Mouse (Mus musculus) gastrocnemius, postnatal 10 days (tissue): ENCODE measurements around the gene 1700001P01Rik. TPM values are rescaled to one million over a fixed set of nuclear protein-coding genes. Genes with fewer than 3 reads are reported as not detected.
A peak's percentile ranks its signal among the peaks of the same experiment; 100 is the strongest.
"Not testable (repeated sequence)": the region's sequence is repeated elsewhere in the genome, so short reads cannot be mapped to it uniquely, and the experiment has no call there.

Experiments used
- DNase-seq: peaks from one replicate; pipeline ENCODE4 v3.0.0; 2021; ENCODE audit warnings: mixed read lengths
- microRNA-seq, 2 experiments: library from miRNA; unstranded; fragments of <30 nt; microRNA quantifications; one replicate each; pipeline ENCODE4 v1.2.0; 2021
- total RNA-seq, 2 experiments: library from RNA; stranded (reverse); gene quantifications; 2 replicates each; pipeline ENCODE4 v1.2.3; 2021

The 1700001P01Rik gene
- total RNA-seq, 2 experiments from 2014 or later, result not detected

DNA sequence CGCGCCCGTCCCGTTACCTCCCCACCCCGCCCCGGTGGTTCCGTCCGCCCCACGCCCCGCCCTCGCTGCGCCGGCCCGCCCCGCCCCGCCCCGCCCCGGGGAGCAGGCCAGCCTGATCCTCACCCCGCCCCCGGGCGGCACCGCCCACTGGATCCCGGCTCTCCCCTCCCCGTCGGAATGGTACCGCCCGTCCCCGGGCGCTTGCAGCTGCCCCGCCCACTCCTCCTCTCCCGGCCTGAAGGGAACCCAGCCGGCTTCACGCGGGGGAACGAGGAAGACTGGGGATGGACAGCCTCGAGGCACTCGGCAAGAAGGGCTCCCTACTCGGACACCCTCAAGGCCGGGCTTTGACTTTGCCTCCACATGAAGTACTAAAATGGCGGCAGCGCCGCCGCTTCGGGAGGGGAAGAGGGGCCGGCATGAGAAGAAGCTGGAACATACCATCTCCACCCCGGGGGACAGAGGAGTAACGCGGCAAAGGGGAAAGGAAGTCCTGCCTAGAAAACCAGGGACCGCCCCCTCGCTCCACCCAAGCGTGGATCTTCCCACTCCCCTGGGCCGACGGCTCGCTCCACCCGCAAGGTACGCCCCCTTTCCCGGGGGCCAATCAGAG, 30.9 kb downstream of the 1700001P01Rik start:
- peak; percentile 97 for DNase-seq

DNA sequence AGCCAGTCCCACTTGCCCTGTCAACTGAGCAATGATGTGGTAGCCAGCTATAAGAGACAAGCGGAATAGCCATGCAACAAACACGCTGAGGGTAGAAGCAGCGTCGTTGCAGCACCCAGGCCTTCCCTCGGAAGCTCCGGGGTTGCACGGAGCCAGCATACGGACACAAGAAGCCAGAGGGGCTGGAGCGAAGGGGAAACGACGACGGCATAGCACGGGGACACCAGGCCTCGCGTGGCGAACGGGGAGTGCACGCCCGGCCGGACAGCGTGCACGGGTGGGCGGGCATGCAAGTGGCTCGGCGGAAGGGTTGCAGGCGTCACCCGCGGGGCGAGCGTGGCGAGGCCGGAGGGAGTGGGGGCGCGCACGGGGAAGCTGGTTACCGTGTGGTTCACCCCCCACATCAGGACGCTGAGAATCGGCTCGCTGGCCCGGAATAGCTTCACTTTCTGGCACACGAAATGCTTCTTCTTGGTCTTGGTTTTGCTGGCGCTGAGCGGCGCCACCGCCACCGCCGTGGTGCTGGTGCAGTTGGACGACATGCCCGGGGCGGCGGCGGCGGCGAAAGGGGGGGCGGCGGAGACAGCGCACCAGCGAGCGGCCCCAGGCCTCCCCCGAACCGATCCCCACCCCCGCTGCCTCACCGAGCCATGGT, 31.5 kb downstream of the 1700001P01Rik start, which contains the start of gene Pip4k2b:
Pip4k2b (minus strand) TSS at position 642 of the 655 bp plus-strand sequence.
- DNase-seq, result peak; percentile 58

GRCm38 (mm10) chr11:97743423-97743822, 32.3 kb downstream of the 1700001P01Rik start:
- no peak for DNase-seq

DNA sequence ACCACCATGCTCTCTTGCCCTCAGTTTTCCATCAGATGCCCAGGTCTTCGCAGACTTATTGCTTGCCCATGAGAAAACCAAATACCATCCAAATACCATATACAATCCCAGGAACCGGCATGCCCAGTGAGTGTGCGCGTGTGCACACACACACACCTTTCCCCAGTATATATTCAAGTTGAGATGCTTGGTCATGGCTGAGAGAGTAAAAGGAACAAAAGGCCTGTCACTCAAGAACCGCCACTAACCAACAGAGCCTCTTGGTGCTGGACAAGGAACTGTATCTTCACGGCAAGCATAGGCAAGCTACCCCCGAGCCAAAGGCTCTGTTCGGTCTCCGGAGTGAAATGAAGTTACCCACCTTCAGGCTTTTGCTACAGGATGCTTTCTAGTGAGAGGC, 33.1 kb downstream of the 1700001P01Rik start:
- no peak for DNase-seq

DNA sequence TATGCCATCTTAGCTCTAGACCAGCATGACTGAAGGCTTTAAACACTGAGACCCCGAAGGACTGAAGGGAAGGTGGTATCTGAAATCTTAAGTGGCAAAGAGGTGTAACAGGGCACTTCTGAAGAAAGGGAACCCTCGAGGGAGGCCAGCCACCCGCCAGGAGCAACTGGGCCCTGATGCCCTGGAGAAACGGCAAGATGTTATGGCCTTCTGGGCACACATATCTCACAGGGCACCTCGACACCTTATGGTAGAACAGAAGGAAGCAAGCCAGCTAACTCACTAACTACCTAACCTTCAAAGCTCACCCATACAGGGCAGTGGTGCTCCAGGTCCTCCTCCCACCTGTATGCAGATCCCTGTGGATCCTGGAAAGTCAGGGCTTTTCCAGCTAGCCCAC, 33.6 kb downstream of the 1700001P01Rik start:
- DNase-seq, result no peak

DNA sequence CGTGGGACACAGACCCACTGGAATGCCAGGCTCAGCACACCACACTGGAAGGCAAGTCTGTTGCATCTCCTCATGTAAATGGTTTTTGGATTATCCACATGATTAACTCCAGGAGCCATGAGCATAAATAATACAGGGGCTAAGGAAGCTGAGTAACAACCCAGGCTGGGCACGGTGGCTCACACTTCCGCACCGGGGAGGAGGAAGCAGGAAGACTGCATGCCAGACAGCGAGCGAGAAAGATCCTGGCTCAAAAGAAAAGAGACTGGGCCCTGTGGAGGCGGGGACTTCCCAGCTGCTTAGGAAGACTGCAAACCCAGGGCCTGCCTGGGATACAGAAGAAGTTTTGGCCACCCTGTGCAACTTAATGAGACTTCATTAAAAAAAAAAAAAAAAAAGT, 35.5 kb downstream of the 1700001P01Rik start:
- DNase-seq, result no peak

GRCm38 (mm10) chr11:97739155-97739554, 36.6 kb downstream of the 1700001P01Rik start:
- no peak for DNase-seq

DNA sequence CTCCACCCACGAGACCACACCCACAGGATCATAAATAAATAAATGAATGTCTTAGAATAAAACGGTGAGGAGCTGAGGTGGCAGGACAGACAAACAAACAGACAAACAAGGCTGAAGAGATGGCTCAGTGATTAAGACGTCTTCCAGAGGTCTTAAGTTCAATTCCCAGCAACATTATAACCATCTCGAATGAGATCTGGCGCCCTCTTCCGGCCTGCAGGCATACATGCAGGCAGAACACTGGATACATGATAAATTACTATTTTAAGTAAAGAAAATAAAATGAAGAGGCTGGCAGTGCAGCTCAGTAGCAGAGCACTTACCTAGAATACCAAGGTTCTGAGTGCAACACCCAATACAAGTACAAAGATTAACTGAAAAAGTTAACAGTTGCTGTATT, 37.0 kb downstream of the 1700001P01Rik start:
- no peak for DNase-seq

GRCm38 (mm10) chr11:97737600-97737999, 38.1 kb downstream of the 1700001P01Rik start:
- no peak for DNase-seq

GRCm38 (mm10) chr11:97736645-97737044, 39.1 kb downstream of the 1700001P01Rik start:
- DNase-seq, result no peak

DNA sequence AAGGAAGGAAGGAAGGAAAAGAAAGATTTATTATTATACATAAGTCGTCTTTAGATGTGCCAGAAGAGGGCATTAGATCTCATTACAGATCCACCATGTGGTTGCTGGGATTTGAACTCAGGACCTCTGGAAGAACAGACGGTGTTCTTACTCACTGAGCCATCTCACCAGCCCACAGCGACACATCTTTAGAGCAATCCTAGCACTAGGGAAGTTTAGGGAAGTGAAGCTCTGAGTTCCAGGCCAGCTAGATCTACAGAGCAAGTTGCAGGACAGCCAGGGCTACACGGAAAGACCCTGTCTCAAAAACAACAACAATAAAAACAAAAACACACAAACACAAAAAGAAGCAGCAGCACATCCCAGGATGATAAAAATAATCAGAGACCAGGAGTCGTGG, 40.9 kb downstream of the 1700001P01Rik start:
- not testable (repeated sequence) for DNase-seq

DNA sequence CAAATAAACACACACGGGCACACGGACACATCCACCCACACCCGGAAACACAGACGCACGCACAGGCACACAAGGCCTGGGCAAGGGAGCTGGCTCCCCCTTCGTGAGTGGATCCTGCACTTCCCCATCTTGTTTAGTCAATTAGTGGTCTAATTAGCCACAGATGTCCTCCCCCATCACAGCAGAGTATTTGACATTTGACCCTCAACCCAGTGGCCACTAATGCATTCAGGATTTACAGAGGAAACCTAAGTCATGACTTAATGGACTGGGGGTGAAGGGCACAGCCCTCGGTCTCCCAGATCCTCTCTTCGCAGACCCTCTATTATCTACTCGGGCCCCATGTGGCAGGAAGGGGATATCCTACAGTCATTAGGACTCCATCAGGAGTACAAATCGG, 42.0 kb downstream of the 1700001P01Rik start:
- DNase-seq, result no peak

DNA sequence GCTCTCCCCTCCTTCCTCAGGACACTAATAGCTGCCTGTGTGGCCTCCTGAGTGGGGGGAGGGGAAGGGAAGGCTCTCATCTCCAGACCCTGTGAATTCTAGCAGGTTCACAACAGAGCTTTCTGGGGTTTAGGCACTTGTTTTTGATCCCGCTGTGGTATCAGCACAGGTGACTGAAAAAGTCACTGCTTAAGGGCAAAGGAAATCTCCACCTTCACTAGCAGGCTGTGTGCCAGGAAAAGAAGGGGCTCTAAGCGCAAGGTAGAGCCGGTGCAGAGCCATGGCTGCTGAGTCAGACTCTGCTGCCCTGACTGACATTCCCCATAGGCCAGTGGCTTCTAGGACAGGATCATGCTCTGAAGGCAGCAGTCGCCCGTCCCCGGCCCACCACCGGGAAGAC, 47.0 kb downstream of the 1700001P01Rik start:
- DNase-seq, result no peak

DNA sequence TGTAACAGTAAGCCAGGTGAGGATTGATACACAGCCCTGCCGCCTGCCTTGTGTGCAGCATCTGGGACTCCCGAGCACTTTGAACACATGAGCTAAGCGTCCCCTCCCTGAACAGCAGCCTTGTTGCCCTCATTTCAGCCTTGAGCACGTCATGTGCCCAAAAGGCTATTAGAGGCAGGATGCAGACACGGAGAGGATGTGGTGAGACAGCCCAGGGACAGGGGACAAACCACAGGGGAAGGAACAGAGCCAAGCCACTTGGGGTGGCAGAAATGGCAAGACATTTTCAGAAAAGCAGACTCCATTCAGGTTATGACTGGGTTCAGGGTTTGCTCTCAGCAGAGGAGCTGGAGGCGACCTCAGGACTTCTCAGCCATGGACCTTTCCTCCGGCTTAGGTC, 47.4 kb downstream of the 1700001P01Rik start:
- DNase-seq, result no peak

GRCm38 (mm10) chr11:97723709-97724108, 52.0 kb downstream of the 1700001P01Rik start:
- DNase-seq, result no peak

Small RNAs within 50 kb of the gene (microRNA-seq; reads per million reads assigned to microRNA genes)
- 0 reads per million in 2 experiments for gene Mir8102

Other genes starting within 250 kb of the 1700001P01Rik start
- gene Srcin1, start 199.7 kb downstream of the 1700001P01Rik start, total RNA-seq, result 1 to 10 TPM; 1.1 to 1.4 TPM
- under 1 TPM; 0.59 to 0.68 TPM for gene Epop, start 146.2 kb downstream of the 1700001P01Rik start, total RNA-seq
- gene Mllt6, start 112.5 kb downstream of the 1700001P01Rik start, total RNA-seq, result 10 to 100 TPM; 32.2 to 32.4 TPM
- 10 to 100 TPM; 84.5 to 99.4 TPM for gene Cisd3, start 90.1 kb downstream of the 1700001P01Rik start, total RNA-seq
- 10 to 100 TPM; 11.9 to 18.6 TPM for gene Pcgf2, start 75.4 kb downstream of the 1700001P01Rik start, total RNA-seq
- gene Psmb3, start 72.5 kb downstream of the 1700001P01Rik start, total RNA-seq, result 100 to 1,000 TPM; 174 to 190 TPM
- gene Pip4k2b, start 31.2 kb downstream of the 1700001P01Rik start, total RNA-seq, result 10 to 100 TPM; 46.8 to 49.7 TPM
- gene Cwc25, start 9.4 kb downstream of the 1700001P01Rik start, total RNA-seq, result 1 to 10 TPM; 8.4 to 9.7 TPM
- 100 to 1,000 TPM; 793 to 832 TPM for gene Rpl23, start 6.5 kb upstream of the 1700001P01Rik start, total RNA-seq
- gene Lasp1, start 23.1 kb upstream of the 1700001P01Rik start, total RNA-seq, result 10 to 100 TPM; 46.3 to 68.4 TPM
- 1 to 10 TPM in 1 of 2 experiments, under 1 TPM in 1; 0.95 to 1.1 TPM for gene B230217C12Rik, start 64.9 kb upstream of the 1700001P01Rik start, total RNA-seq
- gene Fbxo47, start 108.2 kb upstream of the 1700001P01Rik start, total RNA-seq, result under 1 TPM; 0.31 to 0.56 TPM
- gene Plxdc1, start 210.5 kb upstream of the 1700001P01Rik start, total RNA-seq, result 10 to 100 TPM in 1 of 2 experiments, 1 to 10 TPM in 1; 8.3 to 10.7 TPM
- gene Arl5c, start 220.3 kb upstream of the 1700001P01Rik start, total RNA-seq, result 1 to 10 TPM in 1 of 2 experiments, under 1 TPM in 1; 0.82 to 1.8 TPM
- 100 to 1,000 TPM; 313 to 347 TPM for gene Cacnb1, start 247.1 kb upstream of the 1700001P01Rik start, total RNA-seq